ENCODE assay signal across 9 mouse cellular contexts in genomic region chr6:115677441-115677840, GRCm38 (mm10). TPM values are rescaled to one million over a fixed set of nuclear protein-coding genes. Genes with fewer than 3 reads are reported as not detected.
DNase-seq lines count a peak whose midpoint lies in the region; ATAC-seq and TF ChIP-seq lines count a peak whose summit lies in the region.
"Had no signal": no experiment of that assay in that cellular context is flagged by ENCODE, and none has a peak within 500 bp of the region (broad histone marks: within the 10 kb centered on the region; RNA-seq: fewer than 3 reads in every experiment).

No protein-coding gene starts in this region.

- H3K9ac ChIP-seq in kidney, embryonic 14.5 days (ENCODE audit: low read depth, low read length), result peak overlapping the region; percentile 99; the same call in 1 of the 2 replicates
- no peak overlapping the region for H3K9ac ChIP-seq in hindbrain, embryonic 15.5 days
- 0 out of 2 replicates have a peak overlapping the region, but pooled peaks have one; percentile 95 for H3K9ac ChIP-seq in midbrain, embryonic 15.5 days

- ATAC-seq in kidney, embryonic 14.5 days (ENCODE audit: low FRiP score, low TSS enrichment), result no peak
- ATAC-seq in activated CD4-positive, CD25-positive, alpha-beta regulatory T cell, adult 4 months, result peak; percentile 16
- no peak for ATAC-seq in hindbrain, embryonic 15.5 days (ENCODE audit: low FRiP score, low read depth)
- no peak for ATAC-seq in midbrain, embryonic 15.5 days (replicated peaks)
- ATAC-seq in cerebellum, adult (ENCODE audit: insufficient number of reproducible peaks, low FRiP score, low TSS enrichment), result no peak

- peaks cover 9% of the 10 kb centered on the region for H3K4me1 ChIP-seq in kidney, embryonic 14.5 days (ENCODE audit: control insufficient read depth, insufficient read depth, low read length)
- peaks cover 16% of the 10 kb centered on the region for H3K4me1 ChIP-seq in kidney, adult 2 months (ENCODE audit: control insufficient read depth, insufficient read depth, low read length)
- peaks cover 26% of the 10 kb centered on the region for H3K4me1 ChIP-seq in hindbrain, embryonic 15.5 days (replicated peaks)
- peaks cover 23% of the 10 kb centered on the region for H3K4me1 ChIP-seq in midbrain, embryonic 15.5 days

- H3K27ac ChIP-seq in kidney, embryonic 14.5 days (ENCODE audit: low read depth, low read length), result no peak overlapping the region
- no peak overlapping the region for H3K27ac ChIP-seq in kidney, adult 2 months (ENCODE audit: insufficient read depth, low read depth, low read length)
- peak overlapping the region; percentile 100; the same call in 1 of the 2 replicates for H3K27ac ChIP-seq in hindbrain, embryonic 15.5 days (replicated peaks)
- peak overlapping the region; percentile 98; the same call in 1 of the 2 replicates for H3K27ac ChIP-seq in midbrain, embryonic 15.5 days

- DNase-seq in kidney, adult 2 months, result no peak
- DNase-seq in layer of hippocampus, adult 9-10 months (ENCODE audit: low spot score), result no peak
- no peak for DNase-seq in retina, postnatal 1 day
- DNase-seq: gastrocnemius, postnatal 14 days had no signal

- H3K9me3 ChIP-seq in kidney, embryonic 14.5 days (ENCODE audit: control insufficient read depth, low read length), result no peaks in the 10 kb centered on the region
- H3K9me3 ChIP-seq in hindbrain, embryonic 15.5 days, result no peaks in the 10 kb centered on the region
- no peaks in the 10 kb centered on the region for H3K9me3 ChIP-seq in midbrain, embryonic 15.5 days

- WGBS in kidney, embryonic 14.5 days, result 97% methylated on average over 7 of the region's 7 CpGs
- 90% methylated on average over 7 of the region's 7 CpGs for WGBS in kidney, adult 2 months
- WGBS in hindbrain, embryonic 15.5 days, result 98% methylated on average over 7 of the region's 7 CpGs
- WGBS in midbrain, embryonic 15.5 days, result 97% methylated on average over 7 of the region's 7 CpGs

- no peak for TF ChIP-seq POLR2A in kidney, adult 2 months (IDR thresholded peaks at IDR 0.05; ENCODE audit: low read depth, low read length)

- peak overlapping the region; percentile 87; the same call in 1 of the 2 replicates for H3K4me2 ChIP-seq in kidney, embryonic 14.5 days (replicated peaks; ENCODE audit: low read depth, low read length)
- H3K4me2 ChIP-seq in hindbrain, embryonic 15.5 days, result peak overlapping the region; percentile 71
- H3K4me2 ChIP-seq in midbrain, embryonic 15.5 days, result peak overlapping the region; percentile 56

- peak overlapping the region; percentile 100 for H3K4me3 ChIP-seq in kidney, embryonic 14.5 days (ENCODE audit: low read length)
- no peak overlapping the region for H3K4me3 ChIP-seq in kidney, adult 2 months (ENCODE audit: insufficient read depth, low read depth, low read length)
- H3K4me3 ChIP-seq in hindbrain, embryonic 15.5 days, result peak overlapping the region; percentile 97
- peak overlapping the region; percentile 83 for H3K4me3 ChIP-seq in midbrain, embryonic 15.5 days

- TF ChIP-seq CTCF in kidney, adult 2 months (conservative IDR thresholded peaks at IDR 0.05; ENCODE audit: insufficient read depth, insufficient read length, low read depth, low read length), result no peak

- H3K27me3 ChIP-seq in kidney, embryonic 14.5 days (ENCODE audit: control insufficient read depth, insufficient read depth, low read length), result no peaks in the 10 kb centered on the region
- H3K27me3 ChIP-seq in kidney, adult 2 months (replicated peaks; ENCODE audit: control insufficient read depth, insufficient read depth, low read length), result no peaks in the 10 kb centered on the region
- no peaks in the 10 kb centered on the region for H3K27me3 ChIP-seq in hindbrain, embryonic 15.5 days
- H3K27me3 ChIP-seq in midbrain, embryonic 15.5 days (replicated peaks), result no peaks in the 10 kb centered on the region

- H3K36me3 ChIP-seq in kidney, embryonic 14.5 days (ENCODE audit: control insufficient read depth, insufficient read depth, low read length), result no peaks in the 10 kb centered on the region
- no peaks in the 10 kb centered on the region for H3K36me3 ChIP-seq in kidney, adult 2 months (ENCODE audit: control insufficient read depth, insufficient read depth, low read length)
- no peaks in the 10 kb centered on the region for H3K36me3 ChIP-seq in hindbrain, embryonic 15.5 days
- no peaks in the 10 kb centered on the region for H3K36me3 ChIP-seq in midbrain, embryonic 15.5 days (replicated peaks)

RNA-seq across cellular contexts. Expression of gene Raf1, which starts 1.0 kb away (rescaled TPM):
- 85.9 and 125 TPM in 2 replicates for polyA plus RNA-seq in kidney, embryonic 14.5 days (2014; fragmentation: Nextera tagmentation; extraction: Ambion mirVana)
- 103 and 106 TPM in 2 replicates for polyA plus RNA-seq in kidney, adult 2 months (2012; rRNA removed)
- polyA plus RNA-seq in activated CD4-positive, CD25-positive, alpha-beta regulatory T cell, adult 4 months (2017; shearing (Covaris generic)), result 10 to 100 TPM; 38.6 to 48.2 TPM
- 124 and 136 TPM in 2 replicates for polyA plus RNA-seq in hindbrain, embryonic 15.5 days (2015; fragmentation: Nextera tagmentation; extraction: Ambion mirVana)
- 142 and 146 TPM in 2 replicates for polyA plus RNA-seq in midbrain, embryonic 15.5 days (2015; fragmentation: Nextera tagmentation; extraction: Ambion mirVana)

Comparison
In these comparisons a context has a peak if more than half of its experiments do, and no peak if none do; other contexts are left out.
1. H3K27ac ChIP-seq: peak in hindbrain, embryonic 15.5 days (single experiment) and midbrain, embryonic 15.5 days (single experiment); none in kidney, embryonic 14.5 days (single experiment) and kidney, adult 2 months (single experiment).
2. Peak in every context shown above with its lines, with median percentiles within 50 percentile points of each other: H3K4me2 ChIP-seq.